Mouse (Mus musculus): ENCODE measurements at regions not wholly inside any gene's neighbourhood (a gene's known extent, or its start where the extent isn't known, plus 50 kb on each side); places are given as distances from the start of the nearest gene placed in this dataset.

- Histone ChIP-seq H3K9ac (ENCODE audit: low read depth, low read length) (no peak overlapping the region), H3K4me3 (ENCODE audit: low read depth, low read length) (no peak overlapping the region), H3K4me2 (ENCODE audit: low read length) (no peak overlapping the region), H3K27me3 (ENCODE audit: control insufficient read depth, insufficient read depth, low read depth, low read length) (no peaks in the 10 kb centered on the region), H3K27ac (ENCODE audit: low read length) (no peak overlapping the region), H3K36me3 (ENCODE audit: control insufficient read depth, insufficient read depth, low read length) (no peaks in the 10 kb centered on the region), H3K4me1 (ENCODE audit: control insufficient read depth, insufficient read depth, low read length) (no peaks in the 10 kb centered on the region), H3K9me3 (replicated peaks; ENCODE audit: control insufficient read depth, low read length, poor library complexity, severe bottlenecking) (no peaks in the 10 kb centered on the region)
- 86% methylated on average over 1 of the region's 1 CpGs for WGBS
- no peak for ATAC-seq
These were observed 114.1 kb upstream of the Try4 start for GRCm38 (mm10) chr6:41187966-41188365.

- Histone ChIP-seq H3K27ac (ENCODE audit: low read length) (no peak overlapping the region), H3K9ac (ENCODE audit: low read depth, low read length) (no peak overlapping the region), H3K4me3 (ENCODE audit: low read depth, low read length) (no peak overlapping the region), H3K4me2 (ENCODE audit: low read length) (no peak overlapping the region), H3K9me3 (replicated peaks; ENCODE audit: control insufficient read depth, low read length, poor library complexity, severe bottlenecking) (no peaks in the 10 kb centered on the region), H3K36me3 (ENCODE audit: control insufficient read depth, insufficient read depth, low read length) (no peaks in the 10 kb centered on the region), H3K4me1 (ENCODE audit: control insufficient read depth, insufficient read depth, low read length) (no peaks in the 10 kb centered on the region), H3K27me3 (ENCODE audit: control insufficient read depth, insufficient read depth, low read depth, low read length) (no peaks in the 10 kb centered on the region)
- ATAC-seq: no peak
- WGBS: 85% methylated on average over 7 of the region's 7 CpGs
These were observed 123.2 kb upstream of the Try4 start for GRCm38 (mm10) chr6:41178896-41179295.

DNA sequence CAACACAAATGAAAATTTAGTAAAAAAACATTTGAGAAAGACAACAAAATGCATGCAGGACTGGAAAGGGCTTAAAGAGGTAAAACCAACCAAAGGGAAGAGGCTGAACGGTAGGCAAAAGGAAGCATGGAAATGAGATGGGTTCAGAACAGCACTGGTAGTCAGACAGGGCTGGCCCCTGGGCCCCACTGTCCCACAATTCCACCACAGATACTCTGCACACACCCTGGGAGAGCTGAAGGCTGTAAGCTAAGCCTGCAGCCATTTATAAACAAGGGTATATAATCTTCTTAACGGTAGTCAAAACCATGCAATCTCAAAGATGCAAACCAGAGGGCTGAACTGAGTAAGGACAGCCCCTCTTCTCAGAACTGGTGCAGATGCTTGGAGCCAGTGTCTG lies 124.0 kb upstream of the Try4 start:
- H3K36me3 ChIP-seq (ENCODE audit: control insufficient read depth, insufficient read depth, low read length): no peaks in the 10 kb centered on the region
- no peak overlapping the region for H3K9ac ChIP-seq (ENCODE audit: low read depth, low read length)
- H3K4me3 ChIP-seq (ENCODE audit: low read depth, low read length): no peak overlapping the region
- no peak overlapping the region for H3K27ac ChIP-seq (ENCODE audit: low read length)
- no peak for ATAC-seq
- no peaks in the 10 kb centered on the region for H3K4me1 ChIP-seq (ENCODE audit: control insufficient read depth, insufficient read depth, low read length)
- 87% methylated on average over 2 of the region's 2 CpGs for WGBS
- H3K27me3 ChIP-seq (ENCODE audit: control insufficient read depth, insufficient read depth, low read depth, low read length): no peaks in the 10 kb centered on the region
- no peaks in the 10 kb centered on the region for H3K9me3 ChIP-seq (replicated peaks; ENCODE audit: control insufficient read depth, low read length, poor library complexity, severe bottlenecking)
- H3K4me2 ChIP-seq (ENCODE audit: low read length): no peak overlapping the region

DNA sequence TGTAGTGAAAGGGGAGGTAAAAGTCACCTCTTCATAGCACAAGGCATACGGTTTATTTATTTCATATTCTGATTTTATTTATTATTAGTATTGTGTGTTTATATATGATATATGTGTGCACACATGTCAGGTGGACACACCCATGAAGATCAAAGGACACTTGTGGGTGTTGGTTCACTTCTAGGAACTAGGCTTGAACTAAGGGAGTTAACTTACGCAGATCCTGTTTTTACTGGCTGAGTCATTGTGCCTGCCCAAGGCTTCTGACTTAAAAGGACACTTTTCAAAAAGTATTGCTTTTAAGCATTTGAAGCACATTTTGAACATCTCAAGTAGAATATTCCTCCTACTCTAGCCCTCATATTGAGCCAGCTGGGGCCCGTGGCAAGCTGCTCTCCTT lies 124.9 kb upstream of the Try4 start:
- H3K9ac ChIP-seq (ENCODE audit: low read depth, low read length): no peak overlapping the region
- H3K27me3 ChIP-seq (ENCODE audit: control insufficient read depth, insufficient read depth, low read depth, low read length): no peaks in the 10 kb centered on the region
- H3K4me2 ChIP-seq (ENCODE audit: low read length): no peak overlapping the region
- no peak overlapping the region for H3K27ac ChIP-seq (ENCODE audit: low read length)
- no peaks in the 10 kb centered on the region for H3K36me3 ChIP-seq (ENCODE audit: control insufficient read depth, insufficient read depth, low read length)
- no peaks in the 10 kb centered on the region for H3K4me1 ChIP-seq (ENCODE audit: control insufficient read depth, insufficient read depth, low read length)
- ATAC-seq: no peak
- H3K9me3 ChIP-seq (replicated peaks; ENCODE audit: control insufficient read depth, low read length, poor library complexity, severe bottlenecking): no peaks in the 10 kb centered on the region
- 90% methylated on average over 3 of the region's 3 CpGs for WGBS
- no peak overlapping the region for H3K4me3 ChIP-seq (ENCODE audit: low read depth, low read length)

DNA sequence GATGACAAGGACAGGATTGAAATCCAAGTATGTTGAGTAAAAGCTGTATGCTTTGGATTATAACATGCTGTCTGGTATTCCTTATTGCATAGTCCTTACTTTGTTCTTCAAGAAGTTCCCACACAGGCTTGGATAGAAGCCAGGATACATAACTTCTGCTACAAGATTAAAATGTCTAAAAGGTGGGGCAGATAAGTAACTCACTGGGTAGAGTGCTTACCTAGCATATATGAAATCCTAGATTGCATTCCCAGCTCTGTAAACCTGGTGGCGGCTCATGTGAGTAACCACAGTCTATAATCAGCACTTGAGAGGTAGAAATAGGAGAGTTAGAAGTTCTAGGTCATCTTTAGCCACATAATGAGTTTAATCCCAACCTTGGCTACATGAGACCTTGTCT lies 126.0 kb upstream of the Try4 start:
- no peaks in the 10 kb centered on the region for H3K27me3 ChIP-seq (ENCODE audit: control insufficient read depth, insufficient read depth, low read depth, low read length)
- no peaks in the 10 kb centered on the region for H3K4me1 ChIP-seq (ENCODE audit: control insufficient read depth, insufficient read depth, low read length)
- ATAC-seq: no peak
- no peak overlapping the region for H3K27ac ChIP-seq (ENCODE audit: low read length)
- no peak overlapping the region for H3K9ac ChIP-seq (ENCODE audit: low read depth, low read length)
- 81% methylated on average over 1 of the region's 1 CpGs for WGBS
- no peak overlapping the region for H3K4me2 ChIP-seq (ENCODE audit: low read length)
- H3K9me3 ChIP-seq (replicated peaks; ENCODE audit: control insufficient read depth, low read length, poor library complexity, severe bottlenecking): no peaks in the 10 kb centered on the region
- no peak overlapping the region for H3K4me3 ChIP-seq (ENCODE audit: low read depth, low read length)
- H3K36me3 ChIP-seq (ENCODE audit: control insufficient read depth, insufficient read depth, low read length): no peaks in the 10 kb centered on the region

DNA sequence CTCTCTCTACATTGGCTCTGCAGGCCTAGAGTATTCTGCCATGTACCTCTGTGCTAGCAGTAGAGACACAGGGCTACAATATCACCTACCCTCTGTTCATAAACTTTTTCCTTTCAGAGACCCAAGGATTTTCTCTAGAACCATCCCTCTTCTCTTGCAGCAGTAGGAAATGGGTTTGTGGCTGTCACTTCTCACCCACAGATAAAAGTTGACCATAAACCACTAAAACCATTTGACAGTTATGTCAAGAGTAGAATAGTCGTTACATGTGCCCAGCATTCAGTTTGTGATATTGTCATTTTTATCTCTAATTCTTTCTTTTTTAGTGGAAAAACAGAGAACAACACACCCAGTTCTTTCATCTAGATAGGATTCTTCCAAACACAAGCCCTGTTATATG lies 128.2 kb upstream of the 2210010C04Rik start:
- 73% methylated on average over 1 of the region's 1 CpGs for WGBS
- no peaks in the 10 kb centered on the region for H3K36me3 ChIP-seq (ENCODE audit: control insufficient read depth, insufficient read depth, low read length)
- H3K4me1 ChIP-seq (ENCODE audit: control insufficient read depth, insufficient read depth, low read length): no peaks in the 10 kb centered on the region
- no peaks in the 10 kb centered on the region for H3K9me3 ChIP-seq (replicated peaks; ENCODE audit: control insufficient read depth, low read length, poor library complexity, severe bottlenecking)
- no peaks in the 10 kb centered on the region for H3K27me3 ChIP-seq (ENCODE audit: control insufficient read depth, insufficient read depth, low read depth, low read length)
- H3K4me2 ChIP-seq (ENCODE audit: low read length): no peak overlapping the region
- H3K9ac ChIP-seq (ENCODE audit: low read depth, low read length): no peak overlapping the region
- H3K27ac ChIP-seq (ENCODE audit: low read length): no peak overlapping the region
- H3K4me3 ChIP-seq (ENCODE audit: low read depth, low read length): no peak overlapping the region
- no peak for ATAC-seq

DNA sequence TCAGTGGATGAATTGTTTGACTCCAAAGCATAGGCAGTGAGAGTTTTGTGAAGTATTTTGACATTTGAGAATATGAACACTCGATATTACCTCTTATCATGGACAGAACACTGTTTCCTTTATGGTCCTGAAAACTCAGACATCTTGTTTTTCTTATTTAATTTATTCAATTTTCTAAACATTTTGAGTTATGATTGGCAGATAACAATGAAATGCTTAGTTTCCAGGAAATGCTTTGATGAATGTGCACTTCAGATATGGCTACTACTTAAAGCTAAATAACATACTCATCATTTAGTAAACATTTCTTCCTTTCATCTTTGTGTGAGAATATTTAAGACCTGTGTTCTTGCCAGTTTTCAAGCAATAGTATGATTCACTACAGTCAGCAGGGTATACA lies 126.4 kb upstream of the 2210010C04Rik start:
- Histone ChIP-seq H3K9ac (ENCODE audit: low read depth, low read length) (no peak overlapping the region), H3K27ac (ENCODE audit: low read length) (no peak overlapping the region), H3K36me3 (ENCODE audit: control insufficient read depth, insufficient read depth, low read length) (no peaks in the 10 kb centered on the region), H3K4me2 (ENCODE audit: low read length) (no peak overlapping the region), H3K27me3 (ENCODE audit: control insufficient read depth, insufficient read depth, low read depth, low read length) (no peaks in the 10 kb centered on the region), H3K9me3 (replicated peaks; ENCODE audit: control insufficient read depth, low read length, poor library complexity, severe bottlenecking) (no peaks in the 10 kb centered on the region), H3K4me1 (ENCODE audit: control insufficient read depth, insufficient read depth, low read length) (no peaks in the 10 kb centered on the region), H3K4me3 (ENCODE audit: low read depth, low read length) (no peak overlapping the region)
- no peak for ATAC-seq
- WGBS: 78% methylated on average over 1 of the region's 1 CpGs

GRCm38 (mm10) chr6:41152101-41152500 lies 116.8 kb upstream of the 2210010C04Rik start:
- H3K27ac ChIP-seq (ENCODE audit: low read length): no peak overlapping the region
- no peak for ATAC-seq
- H3K27me3 ChIP-seq (ENCODE audit: control insufficient read depth, insufficient read depth, low read depth, low read length): no peaks in the 10 kb centered on the region
- 88% methylated on average over 7 of the region's 7 CpGs for WGBS
- no peak overlapping the region for H3K9ac ChIP-seq (ENCODE audit: low read depth, low read length)
- no peaks in the 10 kb centered on the region for H3K36me3 ChIP-seq (ENCODE audit: control insufficient read depth, insufficient read depth, low read length)
- no peaks in the 10 kb centered on the region for H3K4me1 ChIP-seq (ENCODE audit: control insufficient read depth, insufficient read depth, low read length)
- no peak overlapping the region for H3K4me2 ChIP-seq (ENCODE audit: low read length)
- no peak overlapping the region for H3K4me3 ChIP-seq (ENCODE audit: low read depth, low read length)
- no peaks in the 10 kb centered on the region for H3K9me3 ChIP-seq (replicated peaks; ENCODE audit: control insufficient read depth, low read length, poor library complexity, severe bottlenecking)

DNA sequence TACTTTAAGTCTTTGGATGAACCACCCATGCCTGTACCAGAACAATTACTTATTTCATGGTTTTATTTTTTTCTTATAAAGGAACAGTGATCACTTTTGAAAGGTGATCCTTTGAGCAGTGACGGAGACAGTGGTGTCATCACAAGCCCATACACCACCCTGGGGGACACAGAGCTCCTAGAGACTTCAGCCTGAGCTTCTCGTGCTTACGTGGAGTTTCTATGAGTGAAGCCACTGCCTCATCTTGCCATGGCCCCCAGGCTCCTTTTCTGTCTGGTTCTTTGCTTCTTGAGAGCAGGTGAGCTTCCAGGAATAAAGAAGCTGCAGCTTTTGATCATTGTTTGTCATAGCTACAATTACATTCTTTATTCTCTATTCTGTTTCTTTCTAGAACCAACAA lies 116.2 kb upstream of the 2210010C04Rik start:
- WGBS: 91% methylated on average over 3 of the region's 3 CpGs
- ATAC-seq: no peak
- Histone ChIP-seq H3K9me3 (replicated peaks; ENCODE audit: control insufficient read depth, low read length, poor library complexity, severe bottlenecking) (no peaks in the 10 kb centered on the region), H3K4me3 (ENCODE audit: low read depth, low read length) (no peak overlapping the region), H3K27me3 (ENCODE audit: control insufficient read depth, insufficient read depth, low read depth, low read length) (no peaks in the 10 kb centered on the region), H3K9ac (ENCODE audit: low read depth, low read length) (no peak overlapping the region), H3K4me1 (ENCODE audit: control insufficient read depth, insufficient read depth, low read length) (no peaks in the 10 kb centered on the region), H3K36me3 (ENCODE audit: control insufficient read depth, insufficient read depth, low read length) (no peaks in the 10 kb centered on the region), H3K4me2 (ENCODE audit: low read length) (no peak overlapping the region), H3K27ac (ENCODE audit: low read length) (no peak overlapping the region)

- H3K9me3 ChIP-seq (replicated peaks; ENCODE audit: control insufficient read depth, low read length, poor library complexity, severe bottlenecking): no peaks in the 10 kb centered on the region
- no peaks in the 10 kb centered on the region for H3K36me3 ChIP-seq (ENCODE audit: control insufficient read depth, insufficient read depth, low read length)
- H3K27me3 ChIP-seq (ENCODE audit: control insufficient read depth, insufficient read depth, low read depth, low read length): no peaks in the 10 kb centered on the region
- no peaks in the 10 kb centered on the region for H3K4me1 ChIP-seq (ENCODE audit: control insufficient read depth, insufficient read depth, low read length)
- no peak overlapping the region for H3K4me3 ChIP-seq (ENCODE audit: low read depth, low read length)
- ATAC-seq: no peak
- H3K4me2 ChIP-seq (ENCODE audit: low read length): no peak overlapping the region
- H3K9ac ChIP-seq (ENCODE audit: low read depth, low read length): no peak overlapping the region
- H3K27ac ChIP-seq (ENCODE audit: low read length): no peak overlapping the region
- 97% methylated on average over 1 of the region's 1 CpGs for WGBS
These were observed 105.6 kb upstream of the 2210010C04Rik start for GRCm38 (mm10) chr6:41140916-41141315.
